25 mouse cellular contexts compared by ENCODE assay signal in the genomic region with DNA sequence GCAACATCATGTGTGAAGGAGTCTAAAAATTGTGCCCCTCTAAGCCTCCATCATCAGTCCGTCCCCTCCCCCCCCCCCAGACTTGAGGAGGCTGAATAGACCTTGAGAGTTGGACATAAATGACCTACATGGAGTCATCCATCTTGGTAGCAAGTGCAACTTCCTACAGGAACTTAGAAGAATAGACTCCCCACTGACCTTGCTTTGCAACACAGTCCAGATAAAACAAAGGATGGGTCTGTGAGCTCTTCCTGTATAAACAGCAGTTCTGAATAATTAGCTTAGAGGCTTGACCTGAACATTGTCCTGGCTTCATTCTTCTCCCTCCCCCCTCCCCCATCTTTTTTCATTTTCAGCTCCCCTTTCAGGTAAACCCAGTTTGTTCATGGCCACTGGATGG.
DNase-seq lines count a peak whose midpoint lies in the region; ATAC-seq lines count a peak whose summit lies in the region.
"Had no signal": no experiment of that assay in that cellular context is flagged by ENCODE, and none has a peak within 500 bp of the region (broad histone marks: within the 10 kb centered on the region; RNA-seq: fewer than 3 reads in every experiment).

No protein-coding gene starts in this region.

- intact Hi-C loops in heart, postnatal 25 days (cut with DNase I), result no loop called here

- no peak overlapping the region for H3K27ac ChIP-seq in hindbrain, embryonic 14.5 days

- no peaks in the 10 kb centered on the region for H3K36me3 ChIP-seq in hindbrain, embryonic 14.5 days (replicated peaks; ENCODE audit: control insufficient read depth, insufficient read depth)
- H3K36me3 ChIP-seq: G1E had no signal

- no peak overlapping the region for H3K4me2 ChIP-seq in hindbrain, embryonic 14.5 days (replicated peaks)

- ATAC-seq in hindbrain, embryonic 14.5 days (ENCODE audit: low FRiP score), result no peak
- ATAC-seq: activated CD4-positive, CD25-positive, alpha-beta regulatory T cell, adult 4 months; CD4-positive, CD25-positive, alpha-beta regulatory T cell, adult 4 months; Patski had no signal

- WGBS in hindbrain, embryonic 14.5 days, result 63% methylated on average over 1 of the region's 1 CpGs

- no peaks in the 10 kb centered on the region for H3K27me3 ChIP-seq in hindbrain, embryonic 14.5 days (ENCODE audit: control insufficient read depth, insufficient read depth, low read length)
- H3K27me3 ChIP-seq: CH12.LX, Patski had no signal

- peak; percentile 73 for DNase-seq in ES-CJ7 (ENCODE audit: low read depth, low spot score)
- peak; percentile 96 for DNase-seq in R1 (ENCODE audit: low read depth, low spot score)
- DNase-seq in ZHBTc4 (ENCODE audit: low read depth, low spot score), result peak; percentile 18
- DNase-seq in hindbrain, embryonic 14.5 days (ENCODE audit: low spot score), result no peak
- DNase-seq in MN1 (ENCODE audit: low spot score), result no peak
- DNase-seq in heart, postnatal 25 days (ENCODE audit: low spot score), result no peak
- DNase-seq: adrenal gland, adult 2 months; adrenal gland, adult 8-10 months; adrenal gland, postnatal 10 days; adrenal gland, postnatal 14 days; adrenal gland, postnatal 25 days; adrenal gland, postnatal 36 days; B cell, adult 2 months; cerebellum, adult 11 months; cerebellum, adult 11-12 months; cerebellum, adult 18-20 months; cerebellum, adult 2 months; cerebellum, adult 8-10 months; cerebellum, adult 9-10 months; cerebellum, adult 9-11 months had no signal

- H3K9me3 ChIP-seq in hindbrain, embryonic 14.5 days (ENCODE audit: control insufficient read depth, low read length), result no peaks in the 10 kb centered on the region

- no peak overlapping the region for H3K4me3 ChIP-seq in hindbrain, embryonic 14.5 days (replicated peaks; ENCODE audit: low read length)

- H3K4me1 ChIP-seq in hindbrain, embryonic 14.5 days (replicated peaks; ENCODE audit: control insufficient read depth, insufficient read depth, low read length), result no peaks in the 10 kb centered on the region

- H3K9ac ChIP-seq in hindbrain, embryonic 14.5 days, result no peak overlapping the region

Comparison
In these comparisons a context has a peak if more than half of its experiments do, and no peak if none do; other contexts are left out.
1. DNase-seq: peak in ES-CJ7 (single experiment), R1 (single experiment) and ZHBTc4 (single experiment); none in hindbrain, embryonic 14.5 days (single experiment), MN1 (single experiment) and heart, postnatal 25 days (single experiment).